Mouse (Mus musculus) midbrain, postnatal 0 days (tissue): Measurements from ENCODE around the gene Gfer. TPM values are rescaled to one million over a fixed set of nuclear protein-coding genes. Genes with fewer than 3 reads are reported as not detected.
A peak's percentile ranks its signal among the peaks of the same experiment; 100 is the strongest.
"Not testable (repeated sequence)": the region's sequence is repeated elsewhere in the genome, so short reads cannot be mapped to it uniquely, and the experiment has no call there.

Source experiments
- ATAC-seq: fragments of 200-750 bp; cut with Nextera tagmentation; 2 replicates; pipeline ENCODE4 v1.8.0; 2017; ENCODE audit warnings: moderate number of reproducible peaks, mild to moderate bottlenecking, moderate TSS enrichment, moderate library complexity; ENCODE audit not compliant: low FRiP score
- DNase-seq: peaks from one replicate; pipeline ENCODE4 v3.0.0-alpha.2; 2015; ENCODE audit warnings: low spot score
- H3K27ac ChIP-seq: fragments of 300-500 bp; sonication (generic); 2 replicates; pipeline ENCODE4 v1.5.1; 2014; ENCODE audit warnings: low read depth, mild to moderate bottlenecking, low read length, mixed read lengths
- H3K27me3 ChIP-seq: fragments of 300-500 bp; sonication (generic); 2 replicates; pipeline ENCODE4 v1.6.1; 2014; ENCODE audit warnings: low read length, control low read depth, mixed read lengths; ENCODE audit not compliant: insufficient read depth
- H3K36me3 ChIP-seq: fragments of 300-500 bp; sonication (generic); 2 replicates; pipeline ENCODE4 v1.6.1; 2014; ENCODE audit warnings: low read length, control low read depth, mixed read lengths; ENCODE audit not compliant: insufficient read depth
- H3K4me1 ChIP-seq: fragments of 300-500 bp; sonication (generic); 2 replicates; pipeline ENCODE4 v1.6.1; 2014; ENCODE audit warnings: mild to moderate bottlenecking, control low read depth, antibody characterized with exemption, low read length, mixed read lengths; ENCODE audit not compliant: insufficient read depth
- H3K4me2 ChIP-seq: fragments of 300-500 bp; sonication (generic); 2 replicates; pipeline ENCODE4 v1.6.1; 2014; ENCODE audit warnings: low read depth, mild to moderate bottlenecking, low read length, mixed read lengths; ENCODE audit not compliant: poor library complexity, severe bottlenecking
- H3K4me3 ChIP-seq: fragments of 300-500 bp; sonication (generic); 2 replicates; pipeline ENCODE4 v1.5.1; 2014; ENCODE audit warnings: low read depth, mild to moderate bottlenecking, low read length, moderate library complexity
- H3K9ac ChIP-seq: fragments of 300-500 bp; sonication (generic); replicated peaks from 2 replicates; pipeline ENCODE4 v1.6.1; 2014; ENCODE audit warnings: mild to moderate bottlenecking, low read length, moderate library complexity, mixed read lengths; ENCODE audit not compliant: poor library complexity, severe bottlenecking
- H3K9me3 ChIP-seq: fragments of 300-500 bp; sonication (generic); 2 replicates; pipeline ENCODE4 v1.6.1; 2016; ENCODE audit warnings: low read length, control low read depth
- CTCF ChIP-seq: IDR thresholded peaks from 2 replicates; pipeline ENCODE4 v1.5.1; 2016; ENCODE audit warnings: antibody characterized with exemption, mild to moderate bottlenecking
- WGBS: fragments of 180-500 bp; shearing (Covaris S2); extraction: QIAGEN DNeasy Blood & Tissue Kit; methylation state at CpG from one replicate; pipeline ENCODE4 v1.1.7; 2014; 5-methylcytosine and 5-hydroxymethylcytosine counted together
- polyA plus RNA-seq: library from polyadenylated mRNA; unstranded; fragments of >200 nt; fragmentation: Nextera tagmentation; extraction: Ambion mirVana; gene quantifications from 2 replicates; pipeline ENCODE4 v1.2.1, GENCODE M21; 2015
- total RNA-seq: library from RNA; depleted of rRNA; stranded (reverse); fragments of >200 nt; gene quantifications from 2 replicates; pipeline ENCODE4 v1.2.3, GENCODE M21; 2014

The Gfer gene
- total and polyA plus RNA-seq, 2 experiments from 2014 or later, result 28.0 to 39.4 TPM

DNA sequence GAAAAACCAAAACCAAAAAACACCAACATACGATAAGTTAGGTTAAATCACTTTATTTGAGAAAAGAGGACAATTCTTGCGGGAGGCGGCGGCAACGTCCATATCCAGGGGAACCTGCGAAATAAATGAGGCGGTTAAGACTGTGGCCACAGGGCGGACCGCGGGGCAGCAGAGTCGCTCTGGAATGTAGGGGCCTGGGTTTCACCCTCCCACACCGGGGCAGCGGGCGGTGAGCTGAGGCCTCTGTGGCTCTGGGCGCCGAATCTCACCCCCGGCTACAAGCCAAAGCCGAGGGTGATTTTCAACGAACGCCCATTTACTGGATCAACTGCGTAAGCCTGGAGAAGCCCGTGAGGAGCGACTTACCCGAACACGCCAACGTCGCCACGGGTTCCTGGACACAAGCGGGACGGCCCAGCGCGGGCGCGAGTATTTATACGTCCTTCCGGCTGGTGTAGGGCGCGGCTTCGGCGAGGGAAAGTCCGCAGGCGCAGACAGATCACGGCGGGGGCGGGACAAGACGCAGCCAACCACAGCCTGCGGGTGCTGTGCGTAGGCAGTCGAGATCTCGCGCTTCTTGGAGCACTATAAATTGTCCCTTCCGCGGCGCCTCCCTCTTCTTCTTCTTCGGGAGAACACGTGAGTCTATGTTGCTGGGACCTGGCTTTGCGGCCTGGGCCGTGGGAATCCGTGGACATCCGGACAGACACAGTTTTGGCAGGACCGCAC is 23.7 kb upstream of the Gfer start:
- H3K9me3 ChIP-seq, result no peaks in the 10 kb centered on the region
- H3K27ac ChIP-seq, result peak overlapping the region; percentile 87
- no peaks in the 10 kb centered on the region; the same call in none of the 2 replicates for H3K4me1 ChIP-seq
- under 1% methylated on average over 61 of the region's 61 CpGs for WGBS
- no peaks in the 10 kb centered on the region for H3K27me3 ChIP-seq
- TF ChIP-seq CTCF, result peak; percentile 15; the same call in 1 of the 2 replicates
- peak overlapping the region; percentile 74 for H3K4me3 ChIP-seq
- peaks cover 13% of the 10 kb centered on the region; the same call in 1 of the 2 replicates for H3K36me3 ChIP-seq
- DNase-seq (peak; percentile 99), ATAC-seq (peak; percentile 96)
- peak overlapping the region; percentile 61 for H3K4me2 ChIP-seq
- H3K9ac ChIP-seq, result peak overlapping the region; percentile 94

GRCm38 (mm10) chr17:24718938-24719337 is 23.0 kb upstream of the Gfer start:
- not testable (repeated sequence) for H3K27me3 ChIP-seq, H3K27ac ChIP-seq, H3K9me3 ChIP-seq, H3K4me1 ChIP-seq, DNase-seq, ATAC-seq
- peak; percentile 37 for TF ChIP-seq CTCF
- 68% methylated on average over 5 of the region's 5 CpGs for WGBS
- Histone ChIP-seq H3K4me2 (peak overlapping the region; percentile 60), H3K4me3 (peak overlapping the region; percentile 74), H3K36me3 (peaks cover 13% of the 10 kb centered on the region; the same call in 1 of the 2 replicates), H3K9ac (peak overlapping the region; percentile 94; the same call in 1 of the 2 replicates)

- DNase-seq (no peak), ATAC-seq (no peak)
- 85% methylated on average over 4 of the region's 4 CpGs for WGBS
- Histone ChIP-seq H3K27ac (no peak within 1 kb of the TSS), H3K9me3 (no peaks in the 10 kb centered on the region), H3K4me3 (peak within 1 kb of the TSS; percentile 74), H3K4me1 (no peaks in the 10 kb centered on the region; the same call in none of the 2 replicates), H3K36me3 (peaks cover 13% of the 10 kb centered on the region; the same call in 1 of the 2 replicates), H3K27me3 (no peaks in the 10 kb centered on the region), H3K4me2 (peak within 1 kb of the TSS; percentile 60; the same call in 1 of the 2 replicates), H3K9ac (no peak within 1 kb of the TSS)
- TF ChIP-seq CTCF, result no peak
Measured at GRCm38 (mm10) chr17:24717943-24718342, 22.0 kb upstream of the Gfer start, which contains the start of the genes Rnf151 and Rps2. Gene Rnf151 (minus strand): TSS chr17:24718063. Gene Rps2 (plus strand): TSS chr17:24718116.

DNA sequence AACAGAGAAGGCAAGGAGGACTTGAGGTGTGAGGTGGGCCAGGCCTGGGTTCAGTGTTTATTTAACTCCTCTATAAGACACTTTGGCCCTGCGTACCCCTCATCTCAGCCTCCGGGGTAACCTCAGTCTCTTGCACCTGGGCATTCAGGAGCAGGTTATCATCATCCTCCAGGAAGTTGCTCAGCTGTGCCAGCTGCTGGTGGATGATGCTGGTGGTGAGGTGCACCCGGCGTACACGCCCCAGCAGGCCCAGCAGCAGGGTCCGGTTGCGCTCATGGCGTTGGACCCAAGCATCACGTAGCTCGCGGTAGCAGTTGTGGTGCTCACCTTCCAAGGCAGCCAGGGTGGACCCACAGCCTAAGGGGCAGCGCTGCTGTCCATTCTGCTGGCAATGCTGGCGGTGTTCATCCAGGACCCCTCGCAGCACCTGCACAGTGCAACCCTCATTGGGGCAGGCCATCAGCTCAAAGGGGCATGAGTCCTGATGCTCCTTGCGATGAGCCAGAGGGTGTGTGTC is 20.3 kb upstream of the Gfer start:
- H3K36me3 ChIP-seq, result peaks cover 4% of the 10 kb centered on the region; the same call in 1 of the 2 replicates
- no peak overlapping the region for H3K4me3 ChIP-seq
- ATAC-seq (no peak), DNase-seq (no peak)
- WGBS, result 94% methylated on average over 15 of the region's 15 CpGs
- no peak for TF ChIP-seq CTCF
- no peaks in the 10 kb centered on the region for H3K9me3 ChIP-seq
- no peak overlapping the region for H3K4me2 ChIP-seq
- H3K27ac ChIP-seq, result no peak overlapping the region
- H3K9ac ChIP-seq, result no peak overlapping the region
- no peaks in the 10 kb centered on the region for H3K27me3 ChIP-seq
- no peaks in the 10 kb centered on the region; the same call in 1 of the 2 replicates for H3K4me1 ChIP-seq

GRCm38 (mm10) chr17:24715556-24715955 is 19.6 kb upstream of the Gfer start:
- ATAC-seq, result no peak
- Histone ChIP-seq H3K4me1 (no peaks in the 10 kb centered on the region; the same call in 1 of the 2 replicates), H3K9me3 (no peaks in the 10 kb centered on the region), H3K36me3 (peaks cover 3% of the 10 kb centered on the region; the same call in 1 of the 2 replicates), H3K27me3 (no peaks in the 10 kb centered on the region), H3K4me3 (no peak overlapping the region), H3K4me2 (no peak overlapping the region), H3K27ac (no peak overlapping the region), H3K9ac (no peak overlapping the region)
- TF ChIP-seq CTCF, result no peak
- no peak for DNase-seq
- WGBS, result 19% methylated on average over 6 of the region's 6 CpGs

DNA sequence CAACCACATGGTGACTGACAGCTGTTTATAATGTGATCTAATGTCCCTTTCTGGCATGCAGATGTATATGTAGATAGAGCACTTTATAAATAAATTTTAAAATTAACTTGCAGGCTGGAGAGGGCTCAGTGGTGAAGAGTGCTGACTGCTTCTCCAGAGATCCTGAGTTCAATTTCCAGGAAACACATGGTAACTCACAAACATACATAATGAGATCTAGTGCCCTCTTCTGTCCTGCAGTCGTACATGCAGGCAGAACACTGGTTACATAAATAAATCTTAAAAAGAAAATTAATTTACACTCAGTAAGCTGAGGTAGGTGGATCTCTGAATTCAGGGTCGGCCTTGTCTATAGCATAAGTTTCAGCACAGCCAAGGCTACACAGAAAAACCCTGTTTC is 12.7 kb upstream of the Gfer start:
- DNase-seq (no peak), ATAC-seq (no peak)
- TF ChIP-seq CTCF, result peak; percentile 66
- Histone ChIP-seq H3K4me2 (no peak overlapping the region), H3K4me3 (no peak overlapping the region), H3K27me3 (no peaks in the 10 kb centered on the region), H3K27ac (no peak overlapping the region), H3K9ac (no peak overlapping the region), H3K9me3 (no peaks in the 10 kb centered on the region), H3K36me3 (peaks cover 17% of the 10 kb centered on the region), H3K4me1 (no peaks in the 10 kb centered on the region)
- WGBS, result 30% methylated on average over 2 of the region's 2 CpGs
